Mouse (Mus musculus) forebrain, embryonic 15.5 days (tissue): ENCODE data around the gene Zfp791. TPM values are rescaled to one million over a fixed set of nuclear protein-coding genes. Genes with fewer than 3 reads are reported as not detected.
A peak's percentile ranks its signal among the peaks of the same experiment; 100 is the strongest.

Experiments
- ATAC-seq: fragments of 200-750 bp; cut with Nextera tagmentation; replicated peaks from 2 replicates; pipeline ENCODE4 v1.8.0; 2017; ENCODE audit warnings: mild to moderate bottlenecking, moderate TSS enrichment, moderate library complexity
- H3K27ac ChIP-seq: fragments of 300-500 bp; sonication (generic); replicated peaks from 2 replicates; pipeline ENCODE4 v1.5.1; 2015; ENCODE audit warnings: mild to moderate bottlenecking, inconsistent platforms
- H3K27me3 ChIP-seq: fragments of 300-500 bp; sonication (generic); 2 replicates; pipeline ENCODE4 v1.6.1; 2015; ENCODE audit warnings: inconsistent platforms
- H3K36me3 ChIP-seq: fragments of 300-500 bp; sonication (generic); 2 replicates; pipeline ENCODE4 v1.6.1; 2015; ENCODE audit warnings: mild to moderate bottlenecking, inconsistent platforms
- H3K4me1 ChIP-seq: fragments of 300-500 bp; sonication (generic); 2 replicates; pipeline ENCODE4 v1.6.1; 2015; ENCODE audit warnings: inconsistent platforms
- H3K4me2 ChIP-seq: fragments of 300-500 bp; sonication (generic); replicated peaks from 2 replicates; pipeline ENCODE4 v1.6.1; 2015; ENCODE audit warnings: mild to moderate bottlenecking, inconsistent platforms
- H3K4me3 ChIP-seq: fragments of 300-500 bp; sonication (generic); 2 replicates; pipeline ENCODE4 v1.5.1; 2015; ENCODE audit warnings: mild to moderate bottlenecking, inconsistent platforms
- H3K9ac ChIP-seq: fragments of 300-500 bp; sonication (generic); replicated peaks from 2 replicates; pipeline ENCODE4 v1.6.1; 2015; ENCODE audit warnings: mild to moderate bottlenecking, inconsistent platforms
- H3K9me3 ChIP-seq: fragments of 300-500 bp; sonication (generic); 2 replicates; pipeline ENCODE4 v1.6.1; 2016; ENCODE audit warnings: inconsistent platforms
- WGBS: fragments of 180-500 bp; shearing (Covaris S2); methylation state at CpG from one replicate; pipeline ENCODE4 v1.1.7; 2015; ENCODE audit warnings: mixed read lengths; 5-methylcytosine and 5-hydroxymethylcytosine counted together
- microRNA-seq: library from miRNA; unstranded; fragments of <30 nt; microRNA quantifications from one replicate; pipeline ENCODE4, GENCODE M21; 2016
- polyA plus RNA-seq: library from polyadenylated mRNA; unstranded; fragments of >200 nt; fragmentation: Nextera tagmentation; extraction: Ambion mirVana; gene quantifications from 2 replicates; pipeline ENCODE4 v1.2.1, GENCODE M21; 2015

Zfp791 gene
- polyA plus RNA-seq, 1 experiment from 2014 or later = 3.8 TPM

GRCm38 (mm10) chr8:85067155-85067554, 55.7 kb downstream of the Zfp791 start:
- Histone ChIP-seq H3K4me1 (peaks cover 14% of the 10 kb centered on the region), H3K9me3 (no peaks in the 10 kb centered on the region), H3K4me3 (no peak overlapping the region), H3K9ac (no peak overlapping the region), H3K27ac (no peak overlapping the region), H3K4me2 (no peak overlapping the region), H3K27me3 (no peaks in the 10 kb centered on the region), H3K36me3 (peaks cover 28% of the 10 kb centered on the region; the same call in 1 of the 2 replicates)
- 92% methylated on average over 2 of the region's 2 CpGs for WGBS
- no peak for ATAC-seq

GRCm38 (mm10) chr8:85065213-85065612, 57.7 kb downstream of the Zfp791 start:
- H3K4me1 ChIP-seq = peaks cover 21% of the 10 kb centered on the region
- 45% methylated on average over 2 of the region's 2 CpGs for WGBS
- H3K4me3 ChIP-seq = no peak overlapping the region
- H3K27ac ChIP-seq = no peak overlapping the region
- H3K4me2 ChIP-seq = no peak overlapping the region
- ATAC-seq = no peak
- H3K27me3 ChIP-seq = no peaks in the 10 kb centered on the region
- peaks cover 28% of the 10 kb centered on the region; the same call in 1 of the 2 replicates for H3K36me3 ChIP-seq
- H3K9ac ChIP-seq = no peak overlapping the region
- H3K9me3 ChIP-seq = no peaks in the 10 kb centered on the region

GRCm38 (mm10) chr8:85062603-85063002, 60.3 kb downstream of the Zfp791 start:
- H3K4me3 ChIP-seq = no peak overlapping the region
- peaks cover 21% of the 10 kb centered on the region for H3K4me1 ChIP-seq
- H3K36me3 ChIP-seq = peaks cover 19% of the 10 kb centered on the region; the same call in 1 of the 2 replicates
- no peak overlapping the region for H3K9ac ChIP-seq
- H3K27ac ChIP-seq = no peak overlapping the region
- 96% methylated on average over 4 of the region's 4 CpGs for WGBS
- no peak for ATAC-seq
- no peak overlapping the region for H3K4me2 ChIP-seq
- no peaks in the 10 kb centered on the region for H3K9me3 ChIP-seq
- H3K27me3 ChIP-seq = no peaks in the 10 kb centered on the region

GRCm38 (mm10) chr8:85059879-85060616, 62.8 kb downstream of the Zfp791 start, which contains the start of gene Fbxw9:
Gene Fbxw9 (plus strand): TSS chr8:85060055.
- peak within 1 kb of the TSS; percentile 76 for H3K4me2 ChIP-seq
- peaks cover 21% of the 10 kb centered on the region for H3K4me1 ChIP-seq
- H3K27ac ChIP-seq = peak within 1 kb of the TSS; percentile 55
- peak within 1 kb of the TSS; percentile 70 for H3K9ac ChIP-seq
- under 1% methylated on average over 52 of the region's 53 CpGs for WGBS
- H3K27me3 ChIP-seq = no peaks in the 10 kb centered on the region
- no peaks in the 10 kb centered on the region for H3K9me3 ChIP-seq
- H3K4me3 ChIP-seq = peak within 1 kb of the TSS; percentile 88
- peaks cover 24% of the 10 kb centered on the region for H3K36me3 ChIP-seq
- ATAC-seq = peak; percentile 94

Small RNAs within 50 kb of the gene (microRNA-seq; reads per million reads assigned to microRNA genes)
- 1.8 reads per million for gene Gm23388
- 1.5 reads per million for gene Mir7070

Other genes starting within 250 kb of the Zfp791 start
- gene Gcdh, start 229.2 kb downstream of the Zfp791 start, polyA plus RNA-seq = 36.2 and 37.4 TPM in 2 replicates
- 0.75 and 0.87 TPM in 2 replicates for gene Klf1, start 221.2 kb downstream of the Zfp791 start, polyA plus RNA-seq
- 5.6 TPM in 2 replicates for gene Dnase2a, start 214.5 kb downstream of the Zfp791 start, polyA plus RNA-seq
- 48.3 and 52.5 TPM in 2 replicates for gene Mast1, start 185.7 kb downstream of the Zfp791 start, polyA plus RNA-seq
- gene Rtbdn, start 176.1 kb downstream of the Zfp791 start, polyA plus RNA-seq = 2.0 and 2.3 TPM in 2 replicates
- not detected in 2 replicates for gene Gm49661, start 153.7 kb downstream of the Zfp791 start, polyA plus RNA-seq
- 1,445 and 1,467 TPM in 2 replicates for gene Prdx2, start 153.5 kb downstream of the Zfp791 start, polyA plus RNA-seq
- 96.4 and 98.5 TPM in 2 replicates for gene Rnaseh2a, start 153.3 kb downstream of the Zfp791 start, polyA plus RNA-seq
- 7.6 TPM in 2 replicates for gene Junb, start 144.4 kb downstream of the Zfp791 start, polyA plus RNA-seq
- gene Hook2, start 132.5 kb downstream of the Zfp791 start, polyA plus RNA-seq = 28.0 and 29.7 TPM in 2 replicates
- gene Best2, start 108.6 kb downstream of the Zfp791 start, polyA plus RNA-seq = not detected in 2 replicates
- 152 and 154 TPM in 2 replicates for gene Asna1, start 97.8 kb downstream of the Zfp791 start, polyA plus RNA-seq
- 141 and 150 TPM in 2 replicates for gene Trir, start 96.3 kb downstream of the Zfp791 start, polyA plus RNA-seq
- 57.9 and 64.1 TPM in 2 replicates for gene Tnpo2, start 86.2 kb downstream of the Zfp791 start, polyA plus RNA-seq
- 63.0 and 67.1 TPM in 2 replicates for gene Fbxw9, start 63.0 kb downstream of the Zfp791 start, polyA plus RNA-seq
- gene Gm5741, start 55.1 kb downstream of the Zfp791 start, polyA plus RNA-seq = 1.2 and 2.0 TPM in 2 replicates
- 91.4 and 92.3 TPM in 2 replicates for gene Dhps, start 51.3 kb downstream of the Zfp791 start, polyA plus RNA-seq
- 120 and 132 TPM in 2 replicates for gene Wdr83os, start 42.4 kb downstream of the Zfp791 start, polyA plus RNA-seq
- 62.1 and 62.3 TPM in 2 replicates for gene Wdr83, start 41.8 kb downstream of the Zfp791 start, polyA plus RNA-seq
- 16.9 and 17.0 TPM in 2 replicates for gene Man2b1, start 39.8 kb downstream of the Zfp791 start, polyA plus RNA-seq
- gene Cks1brt, start 28.8 kb upstream of the Zfp791 start, polyA plus RNA-seq = not detected in 2 replicates
- gene Olfr371, start 102.9 kb upstream of the Zfp791 start, polyA plus RNA-seq = not detected in 2 replicates
- 82.8 and 87.4 TPM in 2 replicates for gene Orc6, start 176.5 kb upstream of the Zfp791 start, polyA plus RNA-seq
- gene Vps35, start 176.7 kb upstream of the Zfp791 start, polyA plus RNA-seq = 175 and 190 TPM in 2 replicates